Mouse (Mus musculus) testis, adult 2 months (tissue): ENCODE data around the gene Fam228a.

Source experiments
- CTCF ChIP-seq: fragments of 200-500 bp; IDR thresholded peaks from 2 replicates; pipeline ENCODE4 v1.5.1; 2012; ENCODE audit warnings: low read depth, mild to moderate bottlenecking, inconsistent platforms, low read length, moderate library complexity; ENCODE audit not compliant: control insufficient read depth, insufficient read depth, insufficient replicate concordance
- POLR2A ChIP-seq: fragments of 200-500 bp; IDR thresholded peaks from 2 replicates; pipeline ENCODE4 v1.6.1; 2012; ENCODE audit warnings: low read depth, mild to moderate bottlenecking, inconsistent platforms, low read length, moderate library complexity; ENCODE audit not compliant: control insufficient read depth

DNA sequence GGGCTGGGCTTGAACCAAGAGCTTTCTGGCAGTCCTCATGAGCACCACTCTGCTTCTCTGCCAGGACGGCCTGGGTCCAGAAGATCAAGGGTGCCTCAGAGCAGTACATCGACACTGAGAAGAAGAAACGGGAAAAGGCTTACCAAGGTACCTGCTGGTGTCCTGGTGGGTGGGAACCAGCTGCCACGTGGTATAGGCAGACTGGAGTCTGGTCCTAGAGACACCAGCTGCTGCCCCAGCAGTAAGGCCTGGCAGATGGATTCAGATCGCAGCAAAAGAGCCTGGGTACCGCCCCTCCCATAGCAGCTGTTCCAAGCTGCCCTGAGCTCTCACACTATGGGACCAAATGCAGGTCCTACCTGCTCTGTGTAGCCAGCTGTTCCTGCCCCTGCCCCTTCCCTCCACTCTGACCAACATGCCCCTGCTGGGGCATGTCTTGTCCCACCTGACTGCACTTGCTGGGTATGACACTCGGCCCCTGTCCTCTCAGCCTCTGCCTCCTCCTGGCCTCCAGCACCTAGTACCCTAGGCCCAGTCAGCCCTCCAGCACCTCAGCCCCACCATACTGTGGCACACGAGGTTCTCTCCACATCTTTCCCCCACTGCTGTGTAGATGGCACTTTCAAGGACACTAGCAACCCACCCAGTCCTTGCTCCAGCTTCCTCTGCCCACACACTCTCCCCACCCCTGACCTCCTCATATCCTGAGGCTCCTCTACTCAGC, 29.2 kb downstream of the Fam228a start:
- TF ChIP-seq CTCF (no peak), POLR2A (no peak)
